Mouse (Mus musculus) CH12.LX (cell line): Measurements from ENCODE around the gene Tnfrsf11a. TPM values are rescaled to one million over a fixed set of nuclear protein-coding genes. Genes with fewer than 3 reads are reported as not detected.

Experiments used
- DNase-seq: peaks from one replicate; pipeline ENCODE4 v3.0.0-alpha.2; 2013; ENCODE audit errors: extremely low read depth
- H3K27ac ChIP-seq: 2 replicates; pipeline ENCODE4 v1.5.1; 2012; ENCODE audit warnings: low read depth, mild to moderate bottlenecking, control low read depth, moderate library complexity; ENCODE audit not compliant: insufficient read depth
- H3K27me3 ChIP-seq: replicated peaks from 2 replicates; pipeline ENCODE3; 2012; ENCODE audit warnings: inconsistent platforms
- H3K36me3 ChIP-seq, 2 experiments: replicated peaks in 1 of 2; 2 replicates each; pipeline versions ENCODE3 to v1.6.1; 2012; ENCODE audit warnings: inconsistent platforms in 1 of 2, low read length in 1 of 2, mild to moderate bottlenecking in 1 of 2, mixed read lengths in 1 of 2, moderate library complexity in 1 of 2; ENCODE audit not compliant: control insufficient read depth in 1 of 2, insufficient read depth in 1 of 2
- H3K4me1 ChIP-seq, 2 experiments: 2 replicates each; pipeline ENCODE4 v1.6.1; 2012; ENCODE audit warnings: inconsistent platforms in 1 of 2, moderate library complexity in 1 of 2; ENCODE audit not compliant: insufficient read depth in 2 of 2, control insufficient read depth in 1 of 2
- H3K4me2 ChIP-seq: 2 replicates; pipeline ENCODE4 v1.6.1; 2012; ENCODE audit warnings: low read depth, mild to moderate bottlenecking, control low read depth; ENCODE audit not compliant: poor library complexity, insufficient read depth, severe bottlenecking
- H3K4me3 ChIP-seq, 3 experiments: fragments of 150-350 bp in 1 of 3; sonication (generic) in 1 of 3; replicated peaks in 1 of 3; 2 replicates each; pipeline versions ENCODE3 to v1.5.1; 2011 to 2012; ENCODE audit warnings: low read depth in 2 of 3, low read length in 2 of 3, mild to moderate bottlenecking in 2 of 3, moderate library complexity in 2 of 3, control low read depth in 1 of 3, improper control_type of control experiment in 1 of 3, inconsistent platforms in 1 of 3, mixed read lengths in 1 of 3; ENCODE audit not compliant: poor library complexity in 1 of 3
- H3K79me2 ChIP-seq: replicated peaks from 2 replicates; pipeline ENCODE4 v1.6.1; 2012; ENCODE audit warnings: mild to moderate bottlenecking, moderate library complexity; ENCODE audit not compliant: control insufficient read depth, poor library complexity, insufficient read depth, severe bottlenecking; ENCODE audit errors: extremely low read depth
- H3K9ac ChIP-seq: 2 replicates; pipeline ENCODE4 v1.6.1; 2012; ENCODE audit warnings: low read depth, mild to moderate bottlenecking, control low read depth, moderate library complexity; ENCODE audit not compliant: insufficient read depth
- H3K9me3 ChIP-seq: replicated peaks from 2 replicates; pipeline ENCODE3; 2012; ENCODE audit warnings: low read length, inconsistent platforms, mixed read lengths
- BHLHE40 ChIP-seq: IDR thresholded peaks from 2 replicates; pipeline ENCODE4 v1.6.1; 2011; ENCODE audit warnings: mild to moderate bottlenecking, low read depth, low read length, improper control_type of control experiment
- CTCF ChIP-seq, 2 experiments: IDR thresholded peaks in 1 of 2; conservative IDR thresholded peaks in 1 of 2; 2 replicates each; pipeline ENCODE4 v1.5.1; 2011 to 2012; ENCODE audit warnings: low read depth in 2 of 2, low read length in 2 of 2, improper control_type of control experiment in 1 of 2, inconsistent platforms in 1 of 2, mild to moderate bottlenecking in 1 of 2, moderate library complexity in 1 of 2
- E2F4 ChIP-seq: IDR thresholded peaks from 2 replicates; pipeline ENCODE4 v1.6.1; 2011; ENCODE audit warnings: low read depth, low read length, improper control_type of control experiment; ENCODE audit not compliant: insufficient replicate concordance
- ELF1 ChIP-seq: IDR thresholded peaks from 2 replicates; pipeline ENCODE4 v1.6.1; 2014; ENCODE audit warnings: low read depth, mild to moderate bottlenecking, inconsistent platforms, low read length, improper control_type of control experiment
- ETS1 ChIP-seq: conservative IDR thresholded peaks from 2 replicates; pipeline ENCODE4 v1.6.1; 2012; ENCODE audit warnings: low read depth, mild to moderate bottlenecking, inconsistent platforms, low read length, improper control_type of control experiment, moderate library complexity
- HCFC1 ChIP-seq: IDR thresholded peaks from 2 replicates; pipeline ENCODE4 v1.6.1; 2012; ENCODE audit warnings: low read depth, mild to moderate bottlenecking, inconsistent platforms, low read length, improper control_type of control experiment
- JUN ChIP-seq: IDR thresholded peaks from 2 replicates; pipeline ENCODE4 v1.6.1; 2011; ENCODE audit warnings: low read depth, mild to moderate bottlenecking, low read length, improper control_type of control experiment, moderate library complexity; ENCODE audit not compliant: insufficient read depth
- KAT2A ChIP-seq: IDR thresholded peaks from 2 replicates; pipeline ENCODE4 v1.6.1; 2012; ENCODE audit warnings: low read length, improper control_type of control experiment, inconsistent platforms; ENCODE audit not compliant: insufficient replicate concordance
- MEF2A ChIP-seq: IDR thresholded peaks from 2 replicates; pipeline ENCODE4 v1.6.1; 2014; ENCODE audit warnings: low read depth, mild to moderate bottlenecking, inconsistent platforms, low read length, improper control_type of control experiment, borderline replicate concordance
- NELFE ChIP-seq: IDR thresholded peaks from 2 replicates; pipeline ENCODE4 v1.6.1; 2011; ENCODE audit warnings: low read depth, low read length, improper control_type of control experiment
- NRF1 ChIP-seq: IDR thresholded peaks from 2 replicates; pipeline ENCODE4 v1.6.1; 2014; ENCODE audit warnings: low read depth, mild to moderate bottlenecking, inconsistent platforms, low read length, improper control_type of control experiment, moderate library complexity
- PAX5 ChIP-seq: IDR thresholded peaks from 2 replicates; pipeline ENCODE4 v1.6.1; 2012; ENCODE audit warnings: low read length, inconsistent platforms, mixed read lengths
- POLR2A ChIP-seq: IDR thresholded peaks from 2 replicates; pipeline ENCODE4 v1.6.1; 2011; ENCODE audit warnings: low read depth, mild to moderate bottlenecking, improper control_type of control experiment, low read length
- RAD21 ChIP-seq: IDR thresholded peaks from 2 replicates; pipeline ENCODE4 v1.6.1; 2011; ENCODE audit warnings: low read depth, mild to moderate bottlenecking, low read length, improper control_type of control experiment, moderate library complexity
- SIN3A ChIP-seq: IDR thresholded peaks from 2 replicates; pipeline ENCODE4 v1.6.1; 2012; ENCODE audit warnings: low read length, improper control_type of control experiment, inconsistent platforms
- SMC3 ChIP-seq: IDR thresholded peaks from 2 replicates; pipeline ENCODE4 v1.6.1; 2011; ENCODE audit warnings: low read depth, low read length, improper control_type of control experiment
- TCF12 ChIP-seq: IDR thresholded peaks from 2 replicates; pipeline ENCODE4 v1.6.1; 2014; ENCODE audit warnings: low read depth, mild to moderate bottlenecking, inconsistent platforms, low read length, improper control_type of control experiment
- USF1 ChIP-seq: IDR thresholded peaks from 2 replicates; pipeline ENCODE4 v1.6.1; 2014; ENCODE audit warnings: low read depth, mild to moderate bottlenecking, inconsistent platforms, low read length, improper control_type of control experiment
- USF2 ChIP-seq: conservative IDR thresholded peaks from 2 replicates; pipeline ENCODE4 v1.6.1; 2011; ENCODE audit warnings: low read depth, low read length, improper control_type of control experiment
- ZKSCAN1 ChIP-seq: IDR thresholded peaks from 2 replicates; pipeline ENCODE4 v1.6.1; 2012; ENCODE audit warnings: low read depth, inconsistent platforms, low read length, improper control_type of control experiment, borderline replicate concordance
- dilution Hi-C: fragments of 300-500 bp; cut with MboI; formaldehyde crosslinking; loops from 2 replicates; pipeline ENCODE4 v1.14.3; 2020; ENCODE audit warnings: low sequenced_read_pairs; ENCODE audit not compliant: extremely low pct_unique_long_range_greater_than_20kb, extremely low pct_ligation_motif_present
- in situ Hi-C: fragments of 300-500 bp; cut with MboI; formaldehyde crosslinking; loops from 3 replicates; pipeline ENCODE4 v1.14.3; 2019; ENCODE audit warnings: low sequenced_read_pairs, low pct_ligation_motif_present, low pct_unique_long_range_greater_than_20kb, mixed read lengths
- polyA plus RNA-seq: library from polyadenylated mRNA; unstranded; fragments of >175 nt; gene quantifications from 2 replicates; pipeline ENCODE4 v1.2.1, GENCODE M21; 2012; ENCODE audit warnings: low read depth; ENCODE audit not compliant: insufficient read length
- total RNA-seq, 2 experiments: library from RNA; depleted of rRNA; stranded (reverse); fragments of 300-350 nt in 1 of 2; fragments of >200 nt in 1 of 2; gene quantifications; 2 replicates each; pipeline ENCODE4 v1.2.3; 2012 to 2014

Gene Tnfrsf11a
- total and polyA plus RNA-seq, 3 experiments, result 0.20 to 2.5 (median 0.28) TPM

DNA sequence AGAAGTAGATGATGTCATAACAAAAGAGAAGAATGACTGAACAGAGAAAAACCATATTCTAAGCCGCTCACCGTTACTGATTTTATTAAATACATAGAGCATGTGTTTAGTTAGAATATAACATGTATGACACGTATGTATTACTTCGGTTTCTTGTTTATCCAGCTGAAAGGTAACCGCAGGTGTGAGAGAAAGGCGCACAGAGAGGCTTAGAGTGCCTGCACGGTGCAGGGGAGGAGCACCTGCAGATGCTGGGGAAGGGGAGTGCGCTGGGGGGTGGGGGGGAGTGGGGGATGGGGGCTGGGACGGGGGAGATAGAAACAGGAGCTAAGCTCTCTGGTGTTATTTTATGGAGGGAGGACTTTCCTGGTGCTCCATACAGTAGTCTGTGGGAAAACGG lies 62.4 kb downstream of the Tnfrsf11a start:
- DNase-seq, result no peak
- no peaks in the 10 kb centered on the region for H3K79me2 ChIP-seq
- no peaks in the 10 kb centered on the region for H3K9me3 ChIP-seq
- no peak overlapping the region for H3K27ac ChIP-seq
- peaks cover 3 to 13% of the 10 kb centered on the region in 2 experiments; a peak in 3 of 4 replicates for H3K4me1 ChIP-seq
- in situ Hi-C loops, result no loop called here
- no peak overlapping the region for H3K4me3 ChIP-seq
- TF ChIP-seq NRF1 (no peak), CTCF (conservative IDR thresholded peaks at IDR 0.05 in 1 of 2, IDR thresholded peaks at IDR 0.05 in 1 of 2; ENCODE audit: low read depth in 2 of 2, low read length in 2 of 2) (no peak), SMC3 (no peak)
- dilution Hi-C loops, result no loop called here
- H3K9ac ChIP-seq, result no peak overlapping the region
- H3K36me3 ChIP-seq, result no peaks in the 10 kb centered on the region
- H3K4me2 ChIP-seq, result no peak overlapping the region
- H3K27me3 ChIP-seq, result no peaks in the 10 kb centered on the region

DNA sequence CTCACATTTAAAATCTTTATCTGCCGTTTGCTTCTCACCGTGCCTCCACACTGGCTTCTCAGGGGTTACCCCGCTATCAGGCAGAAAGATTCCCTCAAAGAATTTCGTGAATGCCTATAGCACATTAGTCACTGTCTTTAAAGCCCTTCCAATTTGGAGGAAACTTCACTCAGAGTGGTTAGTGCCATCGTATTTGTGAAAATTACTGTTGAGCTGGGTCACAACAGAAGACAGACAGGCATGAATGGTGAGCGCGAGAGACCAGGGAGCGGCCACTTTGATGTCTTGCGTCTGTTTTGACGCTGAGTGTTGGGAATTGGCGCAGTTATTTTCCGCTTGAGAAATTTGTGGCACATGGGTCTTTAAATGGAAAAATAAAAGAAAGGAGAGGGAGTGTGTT lies 62.9 kb downstream of the Tnfrsf11a start:
- dilution Hi-C loops, result no loop called here
- no peak for TF ChIP-seq TCF12
- no peak for TF ChIP-seq RAD21
- no peak for TF ChIP-seq KAT2A
- no peak for TF ChIP-seq USF2
- no peak for TF ChIP-seq SMC3
- no peak for TF ChIP-seq POLR2A
- TF ChIP-seq MEF2A, result no peak
- no peak for TF ChIP-seq PAX5
- TF ChIP-seq NELFE, result no peak
- TF ChIP-seq E2F4, result no peak
- TF ChIP-seq ELF1, result no peak
- TF ChIP-seq ZKSCAN1, result no peak
- TF ChIP-seq HCFC1, result no peak
- no peak for TF ChIP-seq JUN
- TF ChIP-seq USF1, result no peak
- no peak for TF ChIP-seq ETS1
- no peak for TF ChIP-seq BHLHE40
- no peak for TF ChIP-seq SIN3A
- no peak overlapping the region for H3K9ac ChIP-seq

More for the DNA sequence above, 62.9 kb downstream of the Tnfrsf11a start:
- in situ Hi-C loops, result no loop called here
- Histone ChIP-seq H3K27ac (no peak overlapping the region), H3K9me3 (no peaks in the 10 kb centered on the region), H3K4me2 (no peak overlapping the region), H3K36me3 (no peaks in the 10 kb centered on the region), H3K79me2 (no peaks in the 10 kb centered on the region), H3K4me1 (peaks cover 3 to 13% of the 10 kb centered on the region in 2 experiments; a peak in 3 of 4 replicates), H3K27me3 (no peaks in the 10 kb centered on the region), H3K4me3 (no peak overlapping the region)
- no peak for DNase-seq
